Mouse (Mus musculus) cerebellum, adult 8-10 months (tissue): ENCODE measurements around the gene Olfr157.

Source experiments
- DNase-seq: peaks from one replicate; pipeline ENCODE4 v3.0.0; 2022

Olfr157 gene

GRCm38 (mm10) chr4:43840101-43840500 lies at the start of gene Olfr157:
TSS of gene Olfr157 (minus strand) at chr4:43840201.
- DNase-seq, result no peak

- no peak for DNase-seq
Observed at GRCm38 (mm10) chr4:43884196-43884595, 44.2 kb upstream of the Olfr157 start.

GRCm38 (mm10) chr4:43879566-43879965 lies 39.6 kb upstream of the Olfr157 start:
- DNase-seq, result no peak

GRCm38 (mm10) chr4:43878121-43878776 lies 38.2 kb upstream of the Olfr157 start:
- no peak for DNase-seq

- no peak for DNase-seq
Observed at GRCm38 (mm10) chr4:43877230-43877629, 37.2 kb upstream of the Olfr157 start.

GRCm38 (mm10) chr4:43875919-43876411 lies 36.0 kb upstream of the Olfr157 start:
- DNase-seq, result peak; percentile 25

- peak; percentile 77 for DNase-seq
Observed at GRCm38 (mm10) chr4:43875160-43875918, 35.3 kb upstream of the Olfr157 start, which contains the start of gene Reck. TSS of gene Reck (plus strand) at chr4:43875530.

GRCm38 (mm10) chr4:43874501-43874900 lies 34.5 kb upstream of the Olfr157 start:
- no peak for DNase-seq

GRCm38 (mm10) chr4:43869821-43870220 lies 29.8 kb upstream of the Olfr157 start:
- no peak for DNase-seq

GRCm38 (mm10) chr4:43863298-43863697 lies 23.3 kb upstream of the Olfr157 start:
- no peak for DNase-seq

GRCm38 (mm10) chr4:43860744-43861519 lies 20.9 kb upstream of the Olfr157 start:
- peak; percentile 55 for DNase-seq

- DNase-seq, result no peak
Observed at GRCm38 (mm10) chr4:43859886-43860285, 19.9 kb upstream of the Olfr157 start.

- DNase-seq, result no peak
Observed at GRCm38 (mm10) chr4:43854101-43854500, 14.1 kb upstream of the Olfr157 start.

- DNase-seq, result no peak
Observed at GRCm38 (mm10) chr4:43851265-43851664, 11.3 kb upstream of the Olfr157 start, which contains the start of gene Olfr155. TSS of gene Olfr155 (plus strand) at chr4:43851565.

- no peak for DNase-seq
Observed at GRCm38 (mm10) chr4:43838326-43838725, 1.7 kb downstream of the Olfr157 start.

- no peak for DNase-seq
Observed at GRCm38 (mm10) chr4:43834749-43835148, 5.3 kb downstream of the Olfr157 start.

- DNase-seq, result no peak
Observed at GRCm38 (mm10) chr4:43833752-43834151, 6.2 kb downstream of the Olfr157 start.

GRCm38 (mm10) chr4:43832031-43832430 lies 8.0 kb downstream of the Olfr157 start:
- DNase-seq, result no peak

- no peak for DNase-seq
Observed at GRCm38 (mm10) chr4:43828806-43829205, 11.2 kb downstream of the Olfr157 start.

- no peak for DNase-seq
Observed at GRCm38 (mm10) chr4:43823845-43824337, 16.1 kb downstream of the Olfr157 start, which contains the start of gene Olfr156. TSS of gene Olfr156 (minus strand) at chr4:43823895.

- DNase-seq, result no peak
Observed at GRCm38 (mm10) chr4:43822896-43823550, 17.0 kb downstream of the Olfr157 start.

- no peak for DNase-seq
Observed at GRCm38 (mm10) chr4:43798936-43799335, 41.1 kb downstream of the Olfr157 start.
